Mouse (Mus musculus): ENCODE results near the gene Trim8.

- TF ChIP-seq CTCF (IDR thresholded peaks at IDR 0.05; ENCODE audit: insufficient read depth, low read length) = no peak
- TF ChIP-seq POLR2A (IDR thresholded peaks at IDR 0.05; ENCODE audit: borderline replicate concordance, extremely low read depth, low read depth, low read length) = no peak
Observed at GRCm38 (mm10) chr19:46507806-46508205, 6.3 kb downstream of the Trim8 start.
